Comparison of ENCODE assay signal across 9 mouse cellular contexts in genomic region chr1:93100243-93100575, GRCm38 (mm10). TPM values are rescaled to one million over a fixed set of nuclear protein-coding genes. Genes with fewer than 3 reads are reported as not detected.
DNase-seq lines count a peak whose midpoint lies in the region; ATAC-seq lines count a peak whose summit lies in the region.
"Had no signal": no experiment of that assay in that cellular context is flagged by ENCODE, and none has a peak within 500 bp of the region (broad histone marks: within the 10 kb centered on the region; RNA-seq: fewer than 3 reads in every experiment).

No protein-coding gene starts in this region.

- no peaks in the 10 kb centered on the region for H3K9me3 ChIP-seq in lung, embryonic 16.5 days (ENCODE audit: control insufficient read depth, low read length)
- no peaks in the 10 kb centered on the region for H3K9me3 ChIP-seq in liver, embryonic 13.5 days (replicated peaks)

- peak; percentile 8; the same call in 1 of the 2 replicates for ATAC-seq in lung, embryonic 16.5 days (ENCODE audit: low read depth)
- no peak for ATAC-seq in liver, embryonic 13.5 days (ENCODE audit: low read depth)

- peaks cover 35% of the 10 kb centered on the region for H3K27me3 ChIP-seq in lung, embryonic 16.5 days (ENCODE audit: control insufficient read depth, insufficient read depth, low read depth, low read length)
- peaks cover 62% of the 10 kb centered on the region for H3K27me3 ChIP-seq in liver, embryonic 13.5 days

- no peaks in the 10 kb centered on the region for H3K36me3 ChIP-seq in lung, embryonic 16.5 days (ENCODE audit: control insufficient read depth, insufficient read depth, low read length)
- H3K36me3 ChIP-seq in liver, embryonic 13.5 days: no peaks in the 10 kb centered on the region

- WGBS in lung, embryonic 16.5 days: 3% methylated on average over 18 of the region's 18 CpGs
- 8% methylated on average over 18 of the region's 18 CpGs for WGBS in liver, embryonic 13.5 days (ENCODE audit: insufficient replicate concordance)

- H3K4me1 ChIP-seq in lung, embryonic 16.5 days (replicated peaks; ENCODE audit: control insufficient read depth, insufficient read depth, low read length): peaks cover 12% of the 10 kb centered on the region
- H3K4me1 ChIP-seq in liver, embryonic 13.5 days (replicated peaks): no peaks in the 10 kb centered on the region

- no peak overlapping the region for H3K27ac ChIP-seq in lung, embryonic 16.5 days (ENCODE audit: low read length)
- H3K27ac ChIP-seq in liver, embryonic 13.5 days: no peak overlapping the region

- DNase-seq in adrenal gland, adult (ENCODE audit: inconsistent age in 2 of 2, low spot score in 1 of 2): peak; percentile 53 to 82
- no peak for DNase-seq in adrenal gland, adult 8-10 months
- no peak for DNase-seq in lung, postnatal 25 days (ENCODE audit: low spot score)
- peak; percentile 18 for DNase-seq in heart, postnatal 4 days
- DNase-seq in liver, embryonic 13.5 days: no peak
- no peak for DNase-seq in thymus, postnatal 14 days
- DNase-seq in thymus, postnatal 25 days: no peak

- H3K9ac ChIP-seq in lung, embryonic 16.5 days (ENCODE audit: low read length): peak overlapping the region; percentile 63
- no peak overlapping the region for H3K9ac ChIP-seq in liver, embryonic 13.5 days

- peak overlapping the region; percentile 78 for H3K4me2 ChIP-seq in lung, embryonic 16.5 days (ENCODE audit: low read depth, low read length)
- peak overlapping the region; percentile 55 for H3K4me2 ChIP-seq in liver, embryonic 13.5 days

- peak overlapping the region; percentile 54 for H3K4me3 ChIP-seq in lung, embryonic 16.5 days (ENCODE audit: low read length)
- H3K4me3 ChIP-seq in liver, embryonic 13.5 days (replicated peaks): peak overlapping the region; percentile 36

RNA-seq across cellular contexts. Expression of gene Kif1a, which starts 1.5 kb away (rescaled TPM):
- total RNA-seq in adrenal gland, adult 8-10 months (2022): 10 to 100 TPM; 55.1 to 76.1 (median 69.1) TPM
- 7.9 and 9.2 TPM in 2 replicates for polyA plus RNA-seq in lung, embryonic 16.5 days (2015; fragmentation: Nextera tagmentation; extraction: Ambion mirVana)
- total RNA-seq in heart, postnatal 4 days (2021): 1 to 10 TPM; 6.2 to 7.5 TPM
- 0.35 and 0.61 TPM in 2 replicates for polyA plus RNA-seq in liver, embryonic 13.5 days (2015; fragmentation: Nextera tagmentation; extraction: Ambion mirVana)

RNA-seq across cellular contexts. Expression of gene Agxt, which starts 34.8 kb away (rescaled TPM):
- under 1 TPM in 1 of 4 experiments, not detected in 3; 0.26 TPM for total RNA-seq in adrenal gland, adult 8-10 months (2022)
- polyA plus RNA-seq in lung, embryonic 16.5 days (2015; fragmentation: Nextera tagmentation; extraction: Ambion mirVana): 0.24 TPM in 1 of 2 replicates, not detected in the other
- total RNA-seq in heart, postnatal 4 days (2021): not detected
- polyA plus RNA-seq in liver, embryonic 13.5 days (2015; fragmentation: Nextera tagmentation; extraction: Ambion mirVana): 4.3 and 4.7 TPM in 2 replicates
- total RNA-seq: left cerebral cortex, postnatal 10 days had no signal

Comparison
In these comparisons a context has a peak if more than half of its experiments do, and no peak if none do; other contexts are left out.
1. DNase-seq: peak in adrenal gland, adult (2 of 2) and heart, postnatal 4 days (single experiment); none in adrenal gland, adult 8-10 months (single experiment), lung, postnatal 25 days (single experiment), liver, embryonic 13.5 days (single experiment), thymus, postnatal 14 days (single experiment) and thymus, postnatal 25 days (single experiment).
2. RNA of gene Kif1a, which starts 1.5 kb away (total RNA-seq): 55.1 to 76.1 TPM in adrenal gland, adult 8-10 months; 6.2 to 7.5 TPM in heart, postnatal 4 days; every median in the first group is over 4 times any median in the second.